ENCODE assay signal across 12 mouse cellular contexts in genomic region chr6:72727826-72728225, GRCm38 (mm10).
DNase-seq lines count a peak whose midpoint lies in the region; ATAC-seq lines count a peak whose summit lies in the region.
"Had no signal": no experiment of that assay in that cellular context is flagged by ENCODE, and none has a peak within 500 bp of the region (broad histone marks: within the 10 kb centered on the region; RNA-seq: fewer than 3 reads in every experiment).

No protein-coding gene starts in this region.

- peaks cover 68% of the 10 kb centered on the region for H3K4me1 ChIP-seq in forebrain, embryonic 12.5 days
- H3K4me1 ChIP-seq in hindbrain, embryonic 15.5 days (replicated peaks), result peaks cover 34% of the 10 kb centered on the region
- H3K4me1 ChIP-seq in midbrain, embryonic 16.5 days (ENCODE audit: control insufficient read depth, insufficient read depth, low read length), result peaks cover 15% of the 10 kb centered on the region

- H3K4me2 ChIP-seq in forebrain, embryonic 12.5 days, result no peak overlapping the region
- no peak overlapping the region for H3K4me2 ChIP-seq in hindbrain, embryonic 15.5 days
- H3K4me2 ChIP-seq in midbrain, embryonic 16.5 days (ENCODE audit: low read length), result peak overlapping the region; percentile 12; the same call in 1 of the 2 replicates

- H3K27me3 ChIP-seq in forebrain, embryonic 12.5 days, result no peaks in the 10 kb centered on the region
- H3K27me3 ChIP-seq in hindbrain, embryonic 15.5 days, result no peaks in the 10 kb centered on the region
- no peaks in the 10 kb centered on the region for H3K27me3 ChIP-seq in midbrain, embryonic 16.5 days (ENCODE audit: control insufficient read depth, insufficient read depth, low read depth, low read length)

- DNase-seq in embryo, embryonic 10 days (ENCODE audit: low spot score), result peak; percentile 62
- no peak for DNase-seq in embryo, embryonic 11 days
- no peak for DNase-seq in layer of hippocampus, postnatal 25 days (ENCODE audit: extremely low spot score in 1 of 2, low spot score in 1 of 2)
- no peak for DNase-seq in spleen, adult 18-20 months
- DNase-seq in right cerebral cortex, postnatal 4 days, result no peak
- DNase-seq: cerebellum, postnatal 25 days; lung, postnatal 14 days; right cerebral cortex, adult 18-20 months; thymus, postnatal 25 days had no signal

- ATAC-seq in forebrain, embryonic 12.5 days (ENCODE audit: low FRiP score), result 0 out of 2 replicates have a peak, but pooled peaks have one; percentile 13
- no peak for ATAC-seq in hindbrain, embryonic 15.5 days (ENCODE audit: low FRiP score, low read depth)
- ATAC-seq in midbrain, embryonic 16.5 days, result peak; percentile 63

- no peak overlapping the region for H3K27ac ChIP-seq in forebrain, embryonic 12.5 days
- H3K27ac ChIP-seq in hindbrain, embryonic 15.5 days (replicated peaks), result peak overlapping the region; percentile 49; the same call in 1 of the 2 replicates
- peak overlapping the region; percentile 45; the same call in 1 of the 2 replicates for H3K27ac ChIP-seq in midbrain, embryonic 16.5 days (ENCODE audit: low read length)

- 26% methylated on average over 6 of the region's 6 CpGs for WGBS in forebrain, embryonic 12.5 days
- 22% methylated on average over 6 of the region's 6 CpGs for WGBS in hindbrain, embryonic 15.5 days
- 19% methylated on average over 6 of the region's 6 CpGs for WGBS in midbrain, embryonic 16.5 days

- no peak overlapping the region for H3K4me3 ChIP-seq in forebrain, embryonic 12.5 days (replicated peaks)
- no peak overlapping the region for H3K4me3 ChIP-seq in hindbrain, embryonic 15.5 days
- H3K4me3 ChIP-seq in midbrain, embryonic 16.5 days (ENCODE audit: low read depth, low read length), result no peak overlapping the region

- H3K36me3 ChIP-seq in forebrain, embryonic 12.5 days (replicated peaks), result no peaks in the 10 kb centered on the region
- no peaks in the 10 kb centered on the region for H3K36me3 ChIP-seq in hindbrain, embryonic 15.5 days
- H3K36me3 ChIP-seq in midbrain, embryonic 16.5 days (ENCODE audit: control insufficient read depth, insufficient read depth, low read length), result no peaks in the 10 kb centered on the region

- peaks cover 3% of the 10 kb centered on the region; the same call in 1 of the 2 replicates for H3K9me3 ChIP-seq in forebrain, embryonic 12.5 days
- no peaks in the 10 kb centered on the region for H3K9me3 ChIP-seq in hindbrain, embryonic 15.5 days
- H3K9me3 ChIP-seq in midbrain, embryonic 16.5 days (replicated peaks; ENCODE audit: control insufficient read depth, low read length, poor library complexity, severe bottlenecking), result no peaks in the 10 kb centered on the region

- no peak overlapping the region for H3K9ac ChIP-seq in forebrain, embryonic 12.5 days
- no peak overlapping the region for H3K9ac ChIP-seq in hindbrain, embryonic 15.5 days
- H3K9ac ChIP-seq in midbrain, embryonic 16.5 days (ENCODE audit: low read depth, low read length), result no peak overlapping the region
